Mouse (Mus musculus) cortical plate, adult 2 months (tissue): ENCODE measurements at regions not wholly inside any gene's neighbourhood (a gene's known extent, or its start where the extent isn't known, plus 50 kb on each side); places are given as distances from the start of the nearest gene placed in this dataset.

ENCODE experiments used
- CTCF ChIP-seq: fragments of 200-500 bp; IDR thresholded peaks from 2 replicates; pipeline ENCODE4 v1.5.1; 2011; ENCODE audit warnings: mild to moderate bottlenecking, control low read depth, low read length; ENCODE audit not compliant: insufficient read depth; ENCODE audit errors: extremely low read depth
- POLR2A ChIP-seq: fragments of 200-500 bp; IDR thresholded peaks from 2 replicates; pipeline ENCODE4 v1.6.1; 2011; ENCODE audit warnings: mild to moderate bottlenecking, low read length, control low read depth; ENCODE audit not compliant: insufficient read depth; ENCODE audit errors: extremely low read depth

- TF ChIP-seq CTCF = no peak
- no peak for TF ChIP-seq POLR2A
Observed at GRCm38 (mm10) chr3:131037095-131037494, 73.2 kb upstream of the Lef1 start.
